Mouse (Mus musculus) thymus, adult 2 months (tissue): ENCODE measurements at regions not wholly inside any gene's neighbourhood (a gene's known extent, or its start where the extent isn't known, plus 50 kb on each side); places are given as distances from the start of the nearest gene placed in this dataset.

Experiments
- CTCF ChIP-seq: fragments of 200-500 bp; IDR thresholded peaks from 2 replicates; pipeline ENCODE4 v1.5.1; 2012; ENCODE audit warnings: mild to moderate bottlenecking, control low read depth, low read length, moderate library complexity, borderline replicate concordance; ENCODE audit not compliant: control insufficient read depth, poor library complexity, insufficient read depth; ENCODE audit errors: extremely low read depth
- POLR2A ChIP-seq: fragments of 200-500 bp; IDR thresholded peaks from 2 replicates; pipeline ENCODE4 v1.6.1; 2012; ENCODE audit warnings: mild to moderate bottlenecking, low read length, control low read depth, moderate library complexity; ENCODE audit not compliant: control insufficient read depth, poor library complexity, insufficient read depth; ENCODE audit errors: extremely low read depth

DNA sequence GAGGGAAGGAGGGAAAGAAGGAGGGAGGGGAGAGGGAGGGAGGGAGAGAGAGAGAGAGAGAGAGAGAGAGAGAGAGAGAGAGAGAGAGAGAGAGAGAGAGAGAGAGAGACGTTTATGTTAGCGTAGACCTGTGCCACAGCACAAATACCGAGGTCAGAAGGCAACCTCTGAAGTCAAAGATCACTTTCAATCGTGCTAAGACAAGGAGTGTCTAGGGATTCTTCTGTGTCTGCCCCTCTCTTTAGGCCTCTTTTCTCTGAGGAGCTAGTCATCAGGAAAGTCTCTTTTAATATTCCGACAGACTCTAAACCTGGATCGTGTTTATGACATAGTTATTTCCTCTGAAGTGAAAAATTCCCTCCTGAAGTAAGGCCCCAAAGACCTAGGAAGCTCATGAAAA, 310.8 kb downstream of the Zfp619 start:
- TF ChIP-seq POLR2A (no peak), CTCF (no peak)
